Mouse (Mus musculus): ENCODE measurements around the gene Dnal1.

DNA sequence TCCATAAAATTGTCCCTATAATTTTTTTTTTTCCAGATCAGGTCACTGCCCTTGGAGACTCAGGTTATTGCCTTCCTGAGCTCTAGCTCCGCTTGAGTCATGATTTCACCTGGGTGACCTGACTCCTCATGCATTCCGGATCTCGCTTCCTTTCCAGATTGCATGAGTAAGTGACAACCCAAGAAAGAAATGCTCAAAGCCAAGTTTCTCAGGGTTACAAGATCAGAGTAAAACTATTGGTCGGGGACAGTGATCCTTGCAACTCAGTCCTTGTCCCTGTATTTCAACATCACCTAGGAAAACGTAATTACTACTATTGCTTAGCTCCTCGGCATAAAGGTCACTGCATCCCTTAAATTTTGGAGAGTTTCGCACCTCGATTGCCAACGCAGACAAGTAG lies 45.2 kb upstream of the Dnal1 start, which contains the start of gene Acot5:
- no peak for TF ChIP-seq CTCF (IDR thresholded peaks at IDR 0.05 in 2 of 3, conservative IDR thresholded peaks at IDR 0.05 in 1 of 3; ENCODE audit: control insufficient read depth in 1 of 3, insufficient read depth in 1 of 3, low read depth in 2 of 3, low read length in 3 of 3, poor library complexity in 1 of 3, severe bottlenecking in 1 of 3)
- TF ChIP-seq HCFC1 (IDR thresholded peaks at IDR 0.05; ENCODE audit: low read depth, low read length) = no peak
- no peak for TF ChIP-seq GATA1 (IDR thresholded peaks at IDR 0.05; ENCODE audit: low read depth, low read length)
- no peak for TF ChIP-seq MAX (IDR thresholded peaks at IDR 0.05; ENCODE audit: low read length)
- TF ChIP-seq POLR2AphosphoS2 (IDR thresholded peaks at IDR 0.05; ENCODE audit: low read length) = no peak
